Mouse (Mus musculus): ENCODE data around the gene Snurf.

Gene Snurf

DNA sequence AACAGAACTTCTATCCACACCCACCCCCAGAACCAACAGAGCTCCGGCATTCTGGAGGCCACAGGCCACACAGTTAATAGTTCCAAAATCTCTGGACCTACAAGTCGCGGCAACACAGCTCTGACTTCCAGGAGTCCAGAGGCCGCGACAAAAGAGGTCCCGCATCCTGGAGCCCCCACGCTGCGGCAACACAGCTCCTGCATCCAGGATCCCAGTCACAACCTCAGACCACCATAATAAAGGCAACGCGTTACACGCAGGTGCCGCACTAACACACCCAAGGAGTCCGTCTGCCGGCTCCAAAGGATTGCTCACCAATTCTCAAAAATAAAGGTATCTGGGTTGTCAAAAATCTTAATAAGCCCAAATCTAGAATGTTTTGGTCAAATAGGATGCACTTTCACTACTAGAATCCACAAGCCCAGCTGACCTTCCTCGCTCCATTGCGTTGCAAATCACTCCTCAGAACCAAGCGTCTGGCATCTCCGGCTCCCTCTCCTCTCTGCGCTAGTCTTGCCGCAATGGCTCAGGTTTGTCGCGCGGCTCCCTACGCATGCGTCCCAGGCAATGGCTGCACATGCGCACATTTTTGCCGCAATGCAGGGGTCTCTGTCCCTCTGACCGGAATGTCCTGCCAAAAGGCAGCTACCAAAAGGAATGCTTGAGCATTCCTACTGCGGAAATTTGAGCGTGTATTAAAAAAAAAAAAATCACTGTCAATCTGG, at the start of gene Snurf, which contains the start of gene Gm38393:
Gene Snurf, minus strand, starts transcription at position 444 of the 725 bp plus-strand sequence.
Gene Gm38393, minus strand, starts transcription at position 459 of the 725 bp plus-strand sequence.
- no peak for DNase-seq (ENCODE audit: low read depth, low spot score)

DNA sequence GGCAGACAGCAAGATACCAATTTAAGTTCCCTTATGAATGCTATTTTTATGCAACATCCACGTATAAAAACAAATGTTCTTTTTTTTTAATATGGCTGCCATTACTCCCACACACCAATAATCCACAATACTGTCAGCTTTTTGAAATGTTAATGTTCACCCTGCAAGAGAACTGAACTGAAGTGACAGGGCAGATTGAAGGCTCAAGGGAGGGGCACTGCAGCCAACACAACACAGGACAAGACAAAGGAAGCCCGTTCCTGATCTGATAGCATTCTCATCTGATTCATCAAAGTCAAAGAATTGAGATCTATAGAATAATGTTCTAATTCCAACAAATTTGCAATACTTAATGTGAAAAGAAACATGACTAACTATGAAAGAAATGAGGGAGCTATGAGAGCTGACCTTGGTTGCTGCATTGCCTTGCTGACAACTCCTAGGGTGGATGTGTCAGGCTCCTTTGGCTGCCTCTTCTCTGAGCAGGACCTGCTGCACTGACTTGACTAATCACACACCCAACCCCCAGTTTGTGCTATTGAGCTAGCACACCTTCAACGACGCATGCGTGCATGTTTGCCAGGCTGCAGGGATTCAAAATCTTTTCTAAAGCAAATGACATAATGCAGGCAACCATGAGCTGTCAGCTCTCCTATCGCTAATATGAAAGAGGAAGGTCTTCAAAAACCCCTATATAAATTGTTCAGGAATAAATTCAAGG, 42.8 kb upstream of the Snurf start:
- no peak for DNase-seq (ENCODE audit: low read depth, low spot score)

DNA sequence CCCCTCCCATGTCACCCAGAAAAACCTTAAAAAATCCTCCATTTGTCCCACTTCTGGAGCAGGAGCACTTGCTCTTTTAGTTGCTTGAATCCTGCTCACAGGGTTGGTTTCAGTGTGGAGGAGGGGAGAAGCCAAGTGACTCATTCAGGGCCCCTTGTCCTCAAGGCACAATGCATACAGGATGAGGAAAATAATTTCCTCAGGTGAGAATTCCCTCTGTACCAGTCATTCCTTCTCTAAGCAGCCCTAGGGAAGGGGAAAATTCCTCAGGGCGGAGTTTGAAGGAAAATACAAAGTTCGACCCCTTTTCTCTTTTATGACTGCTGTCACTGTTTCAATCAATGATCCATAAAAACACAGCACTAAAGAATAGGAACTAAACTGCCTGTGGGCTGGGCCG, 8.3 kb upstream of the Snurf start:
- no peak for DNase-seq (ENCODE audit: low read depth, low spot score)

DNA sequence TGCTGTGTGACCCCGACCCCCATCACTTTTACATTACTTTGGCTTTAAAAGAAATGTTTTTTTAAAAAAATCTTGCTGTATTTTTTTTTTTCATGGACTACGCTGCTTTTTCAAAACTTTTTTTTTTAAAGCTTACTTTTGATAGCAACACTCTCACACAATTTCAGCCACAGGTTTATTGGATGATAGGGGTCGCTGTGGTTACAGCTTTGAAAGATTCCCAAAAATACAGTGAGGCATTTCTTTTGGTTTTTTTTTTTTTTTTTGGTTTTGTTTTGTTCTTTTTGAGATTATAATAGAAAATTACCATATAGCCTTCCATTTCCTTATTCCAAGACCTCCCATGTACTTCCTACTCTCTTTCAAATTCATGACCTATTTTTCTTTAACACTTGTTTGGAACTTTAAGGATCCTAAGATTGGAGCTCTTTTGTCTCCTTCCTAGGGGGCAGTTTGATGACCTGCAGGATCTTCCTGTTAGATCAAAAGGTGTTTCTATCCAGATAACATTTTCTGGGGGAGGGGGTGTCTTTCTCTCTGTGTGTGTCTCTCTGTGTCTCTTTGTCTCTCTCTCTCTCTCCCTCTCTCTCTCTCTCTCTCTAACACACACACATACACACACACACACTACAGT, 3.0 kb upstream of the Snurf start:
- DNase-seq (ENCODE audit: low read depth, low spot score) = no peak

DNA sequence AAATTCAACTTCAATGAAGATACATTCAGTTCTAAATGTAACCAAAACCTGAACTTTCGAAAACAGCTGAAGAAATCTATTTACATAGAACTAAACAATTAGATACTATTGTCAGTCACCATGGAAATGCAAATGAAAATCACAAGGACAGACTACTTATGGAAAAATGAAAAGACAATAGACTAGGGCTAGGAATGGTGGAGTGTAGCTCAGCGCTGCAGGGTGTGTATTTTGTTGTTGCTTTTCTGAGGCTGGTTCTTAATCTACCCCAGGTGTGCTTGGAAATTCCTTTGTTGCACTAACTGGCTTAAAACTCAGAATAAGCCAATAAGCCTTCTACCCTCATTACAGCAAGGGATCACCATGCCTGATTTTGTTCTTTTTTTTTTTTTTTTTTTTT, 1.4 kb upstream of the Snurf start:
- DNase-seq (ENCODE audit: low read depth, low spot score) = no peak

DNA sequence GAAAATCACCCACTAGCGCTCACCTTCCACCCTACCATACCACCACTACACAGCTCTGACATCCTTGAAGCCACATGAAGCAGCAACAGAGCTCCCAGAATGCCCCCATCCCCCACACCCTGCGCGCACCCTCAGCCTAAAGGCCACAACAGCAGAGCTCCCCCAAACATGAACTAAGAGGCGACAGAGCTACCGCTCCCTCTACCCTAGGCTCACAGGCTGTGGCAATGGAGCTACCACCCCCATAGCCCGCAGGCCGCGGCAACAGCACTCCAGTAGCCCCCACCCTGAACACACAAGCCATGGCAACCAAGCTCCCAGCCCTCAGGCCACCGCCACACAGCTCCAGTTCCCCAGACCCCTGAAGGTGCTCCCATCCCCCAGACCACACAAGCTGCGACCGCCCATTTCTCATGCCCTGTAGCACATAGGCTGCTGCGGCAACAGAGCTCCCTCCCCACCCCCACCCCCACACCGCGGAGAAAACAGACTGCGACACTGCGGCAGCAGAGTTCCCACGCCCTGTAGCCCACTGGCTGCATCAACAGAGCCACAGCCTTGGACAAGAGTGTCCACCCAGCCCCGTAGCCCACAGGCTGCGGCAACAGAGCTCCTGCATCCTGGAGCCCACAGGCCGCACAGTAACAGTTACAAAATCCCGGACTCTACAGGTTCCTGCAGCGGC, 786 bp downstream of the Snurf start:
- DNase-seq (ENCODE audit: low read depth, low spot score) = no peak

DNA sequence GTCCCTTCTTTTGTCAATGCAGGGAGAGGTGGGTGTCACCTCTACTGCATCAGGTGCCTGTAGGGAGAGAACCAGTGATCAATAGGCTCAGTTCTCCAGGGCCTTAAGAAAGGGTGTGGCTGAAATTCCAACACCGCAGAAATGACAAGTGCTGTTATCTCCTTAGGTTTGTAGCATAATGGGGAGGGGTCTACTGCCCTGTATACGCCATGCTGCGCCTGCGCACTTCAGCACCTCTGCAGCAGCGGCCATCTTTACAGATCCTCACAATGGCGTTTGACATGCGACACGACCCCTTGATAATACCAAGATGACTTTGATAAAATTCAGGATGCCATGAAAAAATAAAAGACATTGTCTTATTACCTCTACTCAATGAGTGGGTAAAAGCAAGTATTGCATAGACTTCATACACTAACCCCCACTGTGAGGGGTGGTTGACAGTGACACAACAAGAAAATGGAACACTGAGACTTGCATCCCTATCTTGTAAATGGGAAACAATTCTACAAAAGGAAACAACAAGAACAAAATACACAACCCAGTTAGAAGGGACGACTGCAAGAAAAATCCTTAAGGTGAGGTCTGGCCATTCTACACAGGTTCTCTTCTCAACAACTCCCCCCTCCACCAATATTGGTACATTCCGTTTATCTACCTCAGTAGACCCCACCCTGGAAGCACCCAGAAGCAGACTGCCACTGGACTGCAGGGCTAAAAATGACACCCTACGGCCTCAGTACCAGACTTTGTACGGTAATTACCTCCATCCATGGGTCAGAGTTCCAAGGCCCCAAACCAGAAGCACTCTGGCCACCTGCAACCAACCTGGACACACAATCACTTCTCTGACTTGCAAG, 1.6 kb downstream of the Snurf start:
- DNase-seq (ENCODE audit: low read depth, low spot score) = peak; percentile 6

DNA sequence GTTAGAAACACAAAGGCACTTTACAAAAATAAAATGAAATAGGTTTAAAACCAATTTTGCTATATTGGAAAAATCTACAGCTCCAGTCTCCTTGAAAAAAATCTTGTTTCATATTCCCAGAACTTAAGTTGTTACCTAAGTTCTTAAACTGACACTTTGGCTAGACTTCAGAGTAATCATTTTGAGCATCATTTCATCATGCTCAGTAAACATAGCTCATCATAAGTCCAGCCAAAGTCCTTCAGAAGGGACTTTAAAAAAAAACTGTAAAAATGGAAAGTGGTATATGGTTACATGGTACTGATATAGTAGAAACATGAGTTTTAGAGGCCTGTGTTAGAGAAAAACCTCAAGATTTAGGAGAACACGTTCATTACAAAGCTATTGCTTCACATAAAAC, 26.2 kb downstream of the Snurf start:
- DNase-seq (ENCODE audit: low read depth, low spot score) = no peak
